Mouse (Mus musculus): ENCODE measurements at regions not wholly inside any gene's neighbourhood (a gene's known extent, or its start where the extent isn't known, plus 50 kb on each side); places are given as distances from the start of the nearest gene placed in this dataset.
"Not testable (repeated sequence)": the region's sequence is repeated elsewhere in the genome, so short reads cannot be mapped to it uniquely, and the experiment has no call there.

DNA sequence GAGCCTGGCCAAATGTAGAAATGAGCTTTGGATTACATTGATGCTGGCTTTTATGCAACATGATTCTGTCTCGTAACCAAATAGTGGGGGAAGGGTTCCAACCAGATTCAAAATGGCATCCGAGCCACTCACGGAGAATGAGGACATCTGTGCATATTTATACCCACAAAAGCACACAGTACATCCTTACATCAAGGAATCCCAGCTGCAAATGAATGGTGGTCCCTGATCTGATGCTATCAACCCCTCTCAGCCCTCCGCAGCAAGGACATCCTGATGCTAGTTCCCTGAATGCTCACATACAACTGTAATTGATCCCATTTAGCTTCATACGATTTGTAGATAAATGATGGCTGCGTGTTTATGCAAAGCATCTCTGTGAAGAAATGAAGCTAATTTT, 215.9 kb downstream of the Samd5 start:
- no peak for DNase-seq

DNA sequence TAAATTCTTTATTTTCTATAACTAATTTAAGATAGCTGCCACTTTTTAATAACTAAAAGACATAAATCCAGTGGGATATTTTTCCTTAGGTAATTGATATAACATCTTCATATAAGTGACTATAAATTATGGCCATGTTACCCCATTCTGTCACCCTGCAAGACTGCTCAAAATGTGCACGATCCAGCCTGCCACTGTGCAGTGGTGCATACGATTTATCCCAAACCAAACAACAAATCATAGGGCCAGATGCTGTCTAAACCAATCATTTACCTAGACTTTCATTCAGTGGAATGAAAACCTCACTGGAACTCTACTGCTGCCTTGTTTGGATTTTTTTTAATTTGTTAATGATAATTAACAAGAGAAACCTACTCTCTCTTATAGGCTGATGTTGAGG, 216.5 kb downstream of the Samd5 start:
- no peak for DNase-seq

DNA sequence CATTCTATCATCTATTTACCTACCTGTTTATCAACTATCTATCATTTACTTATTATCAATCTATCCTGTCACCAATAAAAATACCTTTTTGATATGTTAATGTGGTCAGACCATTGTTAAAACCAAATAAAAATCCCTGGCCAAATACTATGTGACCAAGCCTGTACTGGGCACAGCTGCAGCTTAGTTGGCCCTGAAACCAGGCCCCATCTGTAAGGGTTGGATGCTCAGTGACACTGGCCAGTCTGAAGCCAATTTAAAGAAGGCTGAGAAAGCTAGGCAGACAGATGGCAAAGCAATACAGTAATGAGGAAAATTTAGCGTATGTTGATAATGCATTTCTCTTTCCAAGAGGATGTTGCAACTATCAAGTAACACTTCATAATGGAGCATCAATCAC, 217.8 kb downstream of the Samd5 start:
- DNase-seq = no peak

- no peak for DNase-seq
These were observed 235.9 kb downstream of the Samd5 start for GRCm38 (mm10) chr10:9439072-9439471.

DNA sequence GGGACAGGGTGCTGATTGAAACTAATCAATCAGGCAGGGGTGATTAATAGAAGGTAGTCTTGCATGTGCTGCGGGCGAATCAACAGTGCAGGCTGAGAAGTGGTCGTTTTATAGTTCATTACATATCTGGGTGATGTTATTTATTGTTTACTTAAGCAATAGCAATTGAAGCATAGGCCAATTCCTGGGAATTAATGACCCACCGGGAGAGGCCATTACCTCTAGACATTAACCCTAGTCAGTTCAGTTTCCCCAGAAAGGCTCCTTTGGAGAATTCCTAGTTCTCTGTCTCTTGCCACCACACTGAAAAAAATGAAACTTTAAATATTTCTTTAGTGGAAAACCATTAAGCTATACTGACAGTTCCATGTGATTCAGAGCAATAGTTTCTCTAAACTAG, 236.6 kb downstream of the Samd5 start:
- DNase-seq = no peak

DNA sequence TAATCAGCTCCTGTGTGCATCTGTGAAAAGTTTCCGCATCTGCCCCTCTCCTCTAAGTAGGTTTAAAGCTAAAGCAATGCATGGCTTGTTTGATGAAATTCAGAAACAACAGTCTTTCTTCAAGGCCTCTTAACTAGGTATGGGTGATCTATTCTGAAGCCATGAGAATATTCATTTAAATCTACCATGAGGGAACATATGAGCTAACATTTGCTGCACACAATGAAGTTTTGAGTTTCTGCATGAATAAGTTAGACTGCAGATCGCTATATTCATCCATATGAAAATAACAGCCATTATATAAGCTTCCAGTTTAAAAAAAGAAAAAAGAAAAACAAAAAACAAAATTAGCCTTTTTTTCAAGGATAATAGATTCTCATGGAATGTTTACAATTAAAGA, 245.9 kb downstream of the Samd5 start:
- DNase-seq = no peak

GRCm38 (mm10) chr10:9420741-9421140, 254.3 kb downstream of the Samd5 start:
- DNase-seq = no peak

- DNase-seq = peak; percentile 24 to 46
These were observed 258.3 kb downstream of the Samd5 start for GRCm38 (mm10) chr10:9416685-9417084.

DNA sequence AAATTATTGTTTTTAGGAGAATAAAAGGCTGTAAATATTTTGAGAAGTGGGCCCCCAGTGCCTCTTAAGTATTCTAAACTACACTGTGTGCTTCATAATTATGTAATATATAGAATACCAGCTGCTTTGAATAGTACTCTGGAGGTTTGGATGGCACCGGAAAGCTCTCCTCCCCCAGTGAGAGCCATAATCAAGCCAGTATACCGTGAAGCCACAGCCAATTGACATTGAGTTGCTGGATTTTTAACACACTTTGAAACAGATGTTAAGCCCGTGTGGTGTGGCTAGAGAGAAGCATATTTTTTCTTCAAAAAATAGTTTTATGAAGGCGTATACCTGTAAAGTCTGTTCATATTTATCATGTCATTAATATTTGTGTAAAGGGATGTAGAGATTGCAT, 268.9 kb downstream of the Samd5 start:
- no peak for DNase-seq

DNA sequence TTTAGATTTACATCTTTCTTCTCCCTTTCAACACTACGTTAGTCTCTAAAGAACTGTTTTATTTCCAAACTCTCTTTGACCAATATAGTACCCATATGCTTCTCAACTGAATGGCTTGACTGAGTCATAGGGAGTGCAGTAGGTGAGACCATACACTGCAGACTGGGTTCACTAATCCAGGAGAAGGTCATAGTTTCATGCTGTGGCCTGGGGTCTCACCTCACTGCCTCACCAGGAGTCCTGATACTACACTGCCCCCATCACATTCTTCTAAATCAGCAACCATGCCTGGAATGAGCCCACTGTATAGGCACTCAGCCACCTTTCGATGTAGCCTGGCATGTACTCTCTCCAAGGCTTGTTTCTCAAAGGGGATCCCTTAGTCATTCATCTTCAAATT, 269.6 kb downstream of the Samd5 start:
- no peak for DNase-seq

GRCm38 (mm10) chr10:9404963-9405362, 270.0 kb downstream of the Samd5 start:
- no peak for DNase-seq

- no peak for DNase-seq
These were observed 273.9 kb downstream of the Samd5 start for GRCm38 (mm10) chr10:9400911-9401617.

DNA sequence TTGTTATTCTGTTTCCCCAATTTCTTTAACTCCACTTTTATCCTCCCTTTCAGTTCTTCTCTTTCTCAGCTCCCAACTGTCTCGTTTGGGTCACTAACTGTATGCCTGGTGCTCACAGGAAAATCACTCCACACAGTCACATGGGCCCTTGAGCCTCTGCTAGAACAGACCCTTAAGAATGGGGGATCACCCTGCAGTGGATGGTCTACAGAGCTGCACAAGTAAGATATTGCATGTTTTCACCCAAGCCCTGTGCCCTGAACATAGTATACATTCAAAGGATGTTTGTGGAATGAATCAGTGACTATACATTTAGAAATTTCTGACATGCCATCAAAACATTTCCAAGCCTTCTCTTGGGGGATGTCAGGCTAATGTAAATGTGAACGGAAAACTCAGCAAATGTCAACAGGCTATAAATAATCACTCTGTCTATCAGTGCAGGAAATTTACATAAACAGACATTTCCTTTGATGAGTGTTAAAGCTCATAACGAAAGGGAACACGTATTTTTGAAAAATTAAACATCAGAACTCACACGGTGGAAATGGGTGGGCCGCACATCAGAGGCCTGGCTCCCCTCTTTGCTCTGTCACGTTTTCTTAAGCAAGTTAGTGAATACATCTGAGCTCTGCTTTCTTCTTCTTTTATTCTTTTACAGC, 297.4 kb downstream of the Samd5 start:
- DNase-seq = no peak

DNA sequence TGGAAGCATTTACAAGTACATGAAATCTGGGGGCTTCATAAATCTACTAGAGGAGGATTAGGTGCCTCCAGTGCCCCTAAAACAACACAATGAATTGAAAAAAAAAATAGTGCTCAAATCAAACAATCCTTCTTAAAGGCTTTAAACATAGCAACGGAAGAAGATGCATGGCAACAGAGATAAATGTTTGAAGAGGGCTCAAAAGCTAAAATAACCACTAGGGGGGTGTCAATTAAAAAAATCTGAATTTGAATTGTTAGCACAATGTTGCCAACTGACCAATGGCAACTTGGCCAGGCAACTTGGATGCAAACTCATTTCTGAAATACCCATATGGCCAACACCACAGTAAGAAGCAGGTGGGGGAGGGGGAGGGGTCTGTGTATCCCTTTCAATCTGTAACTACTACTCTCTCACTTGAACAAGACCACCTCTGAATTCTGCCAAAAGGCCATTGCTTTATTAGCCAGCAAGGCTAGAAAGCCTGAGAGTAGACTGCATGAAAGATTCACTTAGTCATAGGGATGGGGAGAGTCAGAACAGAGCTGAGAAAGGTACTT, 312.6 kb downstream of the Samd5 start:
- DNase-seq = no peak

DNA sequence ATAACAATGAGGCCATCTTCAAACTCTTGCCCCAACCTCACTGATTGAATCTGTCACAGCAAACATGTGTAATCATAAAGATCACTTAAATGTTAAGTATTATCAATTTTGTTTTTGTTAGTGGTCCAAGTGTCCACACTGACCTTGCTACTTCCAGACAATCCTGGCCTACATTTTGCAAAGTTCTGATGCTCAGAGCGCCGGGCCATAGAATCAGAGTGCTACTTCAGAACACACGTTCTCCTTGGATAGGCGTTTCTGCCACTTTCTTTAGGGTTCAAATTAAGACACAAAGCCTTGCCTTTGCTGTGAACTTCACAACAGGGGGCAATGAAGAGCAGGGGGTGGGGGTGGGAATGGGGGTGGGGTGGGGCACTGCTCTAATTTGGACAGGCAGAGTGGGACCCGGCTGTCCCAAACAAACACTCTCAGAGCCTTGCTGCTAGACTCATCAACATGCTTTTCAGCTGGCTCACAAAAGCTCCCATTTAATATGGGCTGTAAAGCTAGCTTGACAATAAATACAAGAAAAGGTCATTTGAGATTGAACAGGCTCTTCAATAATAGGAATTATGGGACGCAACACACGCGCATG, 336.7 kb downstream of the Samd5 start:
- DNase-seq = no peak

GRCm38 (mm10) chr10:9334245-9334845, 340.7 kb downstream of the Samd5 start:
- DNase-seq = no peak

GRCm38 (mm10) chr10:9331694-9332093, 343.3 kb downstream of the Samd5 start:
- no peak for DNase-seq

- DNase-seq = no peak
These were observed 346.7 kb downstream of the Samd5 start for GRCm38 (mm10) chr10:9328324-9328723.

- DNase-seq = not testable (repeated sequence)
These were observed 347.1 kb downstream of the Samd5 start for GRCm38 (mm10) chr10:9327881-9328280.

DNA sequence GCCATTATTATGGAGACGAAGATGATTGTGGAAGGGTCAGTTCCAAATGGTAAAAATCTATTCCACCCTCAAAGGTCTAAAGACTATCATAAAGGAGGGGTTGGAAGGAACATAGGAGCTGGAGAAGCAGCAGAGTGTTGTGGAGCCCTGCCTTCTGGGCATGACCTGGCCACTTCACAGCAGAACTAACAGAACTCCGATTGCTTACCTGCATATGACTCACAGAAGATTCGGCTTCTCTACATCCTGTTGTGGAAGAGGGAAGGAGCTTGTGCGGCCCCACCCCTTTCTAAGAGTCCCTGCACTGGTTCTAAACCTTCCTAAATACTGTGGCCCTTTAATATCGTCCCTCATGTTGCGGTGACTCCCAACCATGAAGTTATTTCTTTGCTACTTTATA, 362.7 kb downstream of the Samd5 start:
- DNase-seq = no peak

GRCm38 (mm10) chr10:9310346-9310745, 364.7 kb downstream of the Samd5 start:
- DNase-seq = no peak

GRCm38 (mm10) chr10:9296055-9296454, 379.0 kb downstream of the Samd5 start:
- no peak for DNase-seq

DNA sequence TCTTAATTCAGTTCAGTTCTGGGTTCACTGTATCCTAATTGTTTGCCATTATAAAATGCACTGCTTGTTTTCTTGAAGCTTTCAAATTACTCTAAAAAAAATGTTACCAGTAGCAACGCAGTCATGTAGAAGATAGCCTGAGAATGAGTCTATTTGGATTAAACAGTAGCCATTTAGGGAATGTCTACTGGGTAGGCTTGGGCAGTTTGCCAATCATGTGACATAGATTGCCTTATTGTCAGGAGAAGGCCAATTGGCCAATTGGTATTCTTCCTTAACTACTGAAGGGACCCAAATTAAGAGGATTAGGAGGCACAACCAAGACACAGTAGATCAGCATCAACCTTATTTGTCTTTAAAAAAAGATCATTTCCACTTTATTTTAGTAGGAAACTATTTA, 379.7 kb downstream of the Samd5 start:
- DNase-seq = no peak
